In genomic region chr1:40012696-40013095, GRCm38 (mm10) we compare ENCODE assay signal across 22 mouse cellular contexts.
DNase-seq lines count a peak whose midpoint lies in the region; ATAC-seq and TF ChIP-seq lines count a peak whose summit lies in the region.
"Had no signal": no experiment of that assay in that cellular context is flagged by ENCODE, and none has a peak within 500 bp of the region (broad histone marks: within the 10 kb centered on the region; RNA-seq: fewer than 3 reads in every experiment).

No protein-coding gene starts in this region.

- H3K27me3 ChIP-seq in liver, postnatal 0 days (ENCODE audit: insufficient read depth, low read length): no peaks in the 10 kb centered on the region
- H3K27me3 ChIP-seq: CH12.LX; embryonic facial prominence, embryonic 12.5 days; forebrain, embryonic 13.5 days; forebrain, embryonic 15.5 days; Patski had no signal

- H3K9me3 ChIP-seq in liver, postnatal 0 days (ENCODE audit: low read length): no peaks in the 10 kb centered on the region
- H3K9me3 ChIP-seq: embryonic facial prominence, embryonic 10.5 days; embryonic facial prominence, embryonic 12.5 days; forebrain, embryonic 13.5 days; forebrain, embryonic 15.5 days had no signal

- no peak overlapping the region for H3K4me2 ChIP-seq in liver, postnatal 0 days (ENCODE audit: low read depth, low read length)
- H3K4me2 ChIP-seq: embryonic facial prominence, embryonic 12.5 days; forebrain, embryonic 13.5 days; forebrain, embryonic 15.5 days had no signal

- H3K9ac ChIP-seq in liver, postnatal 0 days (replicated peaks): no peak overlapping the region
- H3K9ac ChIP-seq: embryonic facial prominence, embryonic 12.5 days; forebrain, embryonic 13.5 days; forebrain, embryonic 15.5 days; forebrain, postnatal 0 days had no signal

- DNase-seq in cerebellum, postnatal 10 days: peak; percentile 64
- no peak for DNase-seq in cerebellum, adult 11 months
- peak; percentile 78 for DNase-seq in heart, adult 11 months
- no peak for DNase-seq in heart, postnatal 14 days
- DNase-seq in liver, postnatal 0 days: peak; percentile 10
- DNase-seq in liver: no peak
- DNase-seq: adrenal gland, adult 8-10 months; adrenal gland, postnatal 14 days; adrenal gland, postnatal 36 days; B cell, adult 2 months; cerebellum, adult 2 months; cerebellum, adult 9-10 months; forebrain, postnatal 0 days had no signal

- 84% methylated on average over 8 of the region's 8 CpGs for WGBS in liver, postnatal 0 days (ENCODE audit: insufficient replicate concordance)

- no peak for ATAC-seq in liver, postnatal 0 days
- ATAC-seq: activated CD4-positive, CD25-positive, alpha-beta regulatory T cell, adult 4 months; CD4-positive, CD25-positive, alpha-beta regulatory T cell, adult 4 months; forebrain, embryonic 13.5 days; forebrain, embryonic 15.5 days; forebrain, postnatal 0 days; Patski had no signal

- no peak for TF ChIP-seq EP300 in liver, postnatal 0 days (IDR thresholded peaks at IDR 0.05; ENCODE audit: low read depth)

- peaks cover 70% of the 10 kb centered on the region for H3K36me3 ChIP-seq in liver, postnatal 0 days (replicated peaks; ENCODE audit: insufficient read depth, low read length)
- H3K36me3 ChIP-seq: G1E had no signal

- H3K27ac ChIP-seq in liver, postnatal 0 days (ENCODE audit: low read depth): no peak overlapping the region
- H3K27ac ChIP-seq: embryonic facial prominence, embryonic 10.5 days; embryonic facial prominence, embryonic 12.5 days; forebrain, embryonic 13.5 days; forebrain, embryonic 15.5 days had no signal

- no peak overlapping the region for H3K4me3 ChIP-seq in liver, postnatal 0 days (ENCODE audit: low read depth, low read length)
- H3K4me3 ChIP-seq: embryonic facial prominence, embryonic 10.5 days; embryonic facial prominence, embryonic 12.5 days; forebrain, embryonic 13.5 days; forebrain, embryonic 15.5 days had no signal

- intact Hi-C loops in heart, postnatal 14 days (cut with DNase I): loop anchor here (10.0 kb wide), 1 partner anchor 328 kb away; no protein-coding TSS in a partner anchor

- TF ChIP-seq CTCF in liver, postnatal 0 days (IDR thresholded peaks at IDR 0.05; ENCODE audit: low read depth): no peak

- H3K4me1 ChIP-seq in liver, postnatal 0 days (ENCODE audit: insufficient read depth): no peaks in the 10 kb centered on the region
- H3K4me1 ChIP-seq: embryonic facial prominence, embryonic 10.5 days; embryonic facial prominence, embryonic 12.5 days; forebrain, embryonic 13.5 days; forebrain, embryonic 15.5 days had no signal

Comparison
In these comparisons a context has a peak if more than half of its experiments do, and no peak if none do; other contexts are left out.
1. DNase-seq: peak in cerebellum, postnatal 10 days (2 of 2), heart, adult 11 months (single experiment) and liver, postnatal 0 days (single experiment); none in cerebellum, adult 11 months (single experiment), heart, postnatal 14 days (0 of 2) and liver (single experiment).